Mouse (Mus musculus): ENCODE data around the gene 4930578G10Rik. TPM values are rescaled to one million over a fixed set of nuclear protein-coding genes. Genes with fewer than 3 reads are reported as not detected.
A peak's percentile ranks its signal among the peaks of the same experiment; 100 is the strongest.

The 4930578G10Rik gene
- polyA plus RNA-seq, 1 experiment from 2014 or later: 0.40 TPM

GRCm38 (mm10) chr4:42872746-42873435 is 137.5 kb downstream of the 4930578G10Rik start:
- H3K4me1 ChIP-seq (replicated peaks): no peaks in the 10 kb centered on the region
- no peak overlapping the region for H3K27ac ChIP-seq (ENCODE audit: poor library complexity, severe bottlenecking)
- no peak for ATAC-seq (ENCODE audit: insufficient number of reproducible peaks, low FRiP score)
- 72% methylated on average over 16 of the region's 16 CpGs for WGBS
- H3K36me3 ChIP-seq: no peaks in the 10 kb centered on the region
- H3K9ac ChIP-seq: no peak overlapping the region
- H3K27me3 ChIP-seq (replicated peaks): peaks cover 14% of the 10 kb centered on the region; the same call in 1 of the 2 replicates
- no peaks in the 10 kb centered on the region for H3K9me3 ChIP-seq (replicated peaks)
- H3K4me3 ChIP-seq: no peak overlapping the region
- H3K4me2 ChIP-seq: no peak overlapping the region

GRCm38 (mm10) chr4:42874134-42874533 is 138.8 kb downstream of the 4930578G10Rik start, which contains the start of gene Fam205c:
Fam205c (minus strand) TSS chr4:42874234.
- Histone ChIP-seq H3K27ac (ENCODE audit: poor library complexity, severe bottlenecking) (no peak within 1 kb of the TSS), H3K9ac (no peak within 1 kb of the TSS), H3K36me3 (no peaks in the 10 kb centered on the region), H3K27me3 (replicated peaks) (peaks cover 14% of the 10 kb centered on the region; the same call in 1 of the 2 replicates), H3K9me3 (replicated peaks) (no peaks in the 10 kb centered on the region), H3K4me3 (no peak within 1 kb of the TSS), H3K4me1 (replicated peaks) (no peaks in the 10 kb centered on the region), H3K4me2 (no peak within 1 kb of the TSS)
- ATAC-seq (ENCODE audit: insufficient number of reproducible peaks, low FRiP score): no peak
- 61% methylated on average over 7 of the region's 7 CpGs for WGBS

GRCm38 (mm10) chr4:42876586-42877291 is 141.4 kb downstream of the 4930578G10Rik start:
- Histone ChIP-seq H3K27me3 (replicated peaks) (peaks cover 14% of the 10 kb centered on the region; the same call in 1 of the 2 replicates), H3K4me1 (replicated peaks) (peaks cover 5% of the 10 kb centered on the region; the same call in 1 of the 2 replicates), H3K4me2 (no peak overlapping the region), H3K9ac (no peak overlapping the region), H3K27ac (ENCODE audit: poor library complexity, severe bottlenecking) (no peak overlapping the region), H3K36me3 (no peaks in the 10 kb centered on the region), H3K9me3 (replicated peaks) (no peaks in the 10 kb centered on the region), H3K4me3 (no peak overlapping the region)
- peak; percentile 80 for ATAC-seq (ENCODE audit: insufficient number of reproducible peaks, low FRiP score)
- 29% methylated on average over 5 of the region's 5 CpGs for WGBS

DNA sequence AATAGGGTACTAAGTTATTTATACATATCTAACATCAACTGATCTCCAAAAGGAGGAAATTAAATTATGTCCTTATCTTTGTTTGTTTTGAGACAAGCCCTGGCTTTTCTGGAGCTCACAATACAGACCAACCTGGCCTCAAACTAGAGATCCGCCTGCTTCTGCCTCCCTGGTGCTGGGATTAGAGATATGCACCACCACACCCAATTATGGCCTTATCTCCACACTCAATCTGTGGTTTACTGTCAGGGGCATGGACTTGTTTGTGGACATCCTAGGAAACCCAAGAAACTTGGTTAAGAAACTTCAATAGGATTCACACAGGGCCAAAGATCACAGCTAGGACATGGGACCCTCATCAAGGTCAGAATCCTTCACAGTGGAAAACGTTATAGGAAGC is 142.3 kb downstream of the 4930578G10Rik start:
- Histone ChIP-seq H3K4me2 (no peak overlapping the region), H3K9ac (no peak overlapping the region), H3K27me3 (replicated peaks) (peaks cover 14% of the 10 kb centered on the region; the same call in 1 of the 2 replicates), H3K27ac (ENCODE audit: poor library complexity, severe bottlenecking) (no peak overlapping the region), H3K4me3 (no peak overlapping the region), H3K36me3 (no peaks in the 10 kb centered on the region), H3K4me1 (replicated peaks) (peaks cover 5% of the 10 kb centered on the region; the same call in 1 of the 2 replicates), H3K9me3 (replicated peaks) (no peaks in the 10 kb centered on the region)
- no peak for ATAC-seq (ENCODE audit: insufficient number of reproducible peaks, low FRiP score)
- WGBS: 60% methylated on average over 2 of the region's 2 CpGs

- Histone ChIP-seq H3K27me3 (replicated peaks) (peaks cover 3% of the 10 kb centered on the region; the same call in 1 of the 2 replicates), H3K9ac (0 out of 2 replicates have a peak overlapping the region, but pooled peaks have one; percentile 12), H3K27ac (ENCODE audit: poor library complexity, severe bottlenecking) (peak overlapping the region; percentile 26; the same call in 1 of the 2 replicates), H3K36me3 (no peaks in the 10 kb centered on the region), H3K4me3 (no peak overlapping the region), H3K9me3 (replicated peaks) (no peaks in the 10 kb centered on the region), H3K4me1 (replicated peaks) (peaks cover 5% of the 10 kb centered on the region; the same call in 1 of the 2 replicates), H3K4me2 (no peak overlapping the region)
- peak; percentile 90 for ATAC-seq (ENCODE audit: insufficient number of reproducible peaks, low FRiP score)
- 48% methylated on average over 16 of the region's 16 CpGs for WGBS
Measured at GRCm38 (mm10) chr4:42879829-42880676, 144.7 kb downstream of the 4930578G10Rik start.

GRCm38 (mm10) chr4:42880677-42880948 is 145.3 kb downstream of the 4930578G10Rik start:
- Histone ChIP-seq H3K36me3 (no peaks in the 10 kb centered on the region), H3K4me1 (replicated peaks) (peaks cover 5% of the 10 kb centered on the region; the same call in 1 of the 2 replicates), H3K27ac (ENCODE audit: poor library complexity, severe bottlenecking) (peak overlapping the region; percentile 26; the same call in 1 of the 2 replicates), H3K27me3 (replicated peaks) (peaks cover 3% of the 10 kb centered on the region; the same call in 1 of the 2 replicates), H3K9me3 (replicated peaks) (no peaks in the 10 kb centered on the region), H3K9ac (no peak overlapping the region), H3K4me3 (no peak overlapping the region), H3K4me2 (no peak overlapping the region)
- WGBS: 45% methylated on average over 1 of the region's 1 CpGs
- ATAC-seq (ENCODE audit: insufficient number of reproducible peaks, low FRiP score): no peak

DNA sequence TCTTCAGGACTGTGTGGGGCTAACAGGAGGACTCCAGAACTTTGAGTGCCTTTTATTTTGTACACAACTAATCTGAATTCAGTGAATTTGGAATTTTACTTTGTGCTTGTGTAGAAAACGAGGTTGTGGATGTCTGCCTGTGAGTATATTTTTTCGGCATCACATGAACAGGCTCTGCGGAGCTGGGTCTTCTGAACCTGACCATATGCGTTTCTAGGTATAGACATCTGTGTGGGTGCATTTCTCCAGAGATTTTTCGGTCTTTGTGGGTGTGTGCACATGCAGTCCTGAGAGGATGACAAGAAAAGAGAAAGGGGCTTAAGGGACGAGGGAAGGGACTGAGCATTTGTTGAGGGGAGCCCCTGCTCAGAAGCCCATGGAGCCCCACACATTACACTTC is 151.6 kb downstream of the 4930578G10Rik start:
- H3K36me3 ChIP-seq: no peaks in the 10 kb centered on the region
- H3K4me2 ChIP-seq: no peak overlapping the region
- H3K27me3 ChIP-seq (replicated peaks): no peaks in the 10 kb centered on the region
- H3K9me3 ChIP-seq (replicated peaks): no peaks in the 10 kb centered on the region
- 87% methylated on average over 6 of the region's 6 CpGs for WGBS
- H3K4me3 ChIP-seq: no peak overlapping the region
- no peak overlapping the region for H3K9ac ChIP-seq
- H3K27ac ChIP-seq (ENCODE audit: poor library complexity, severe bottlenecking): no peak overlapping the region
- H3K4me1 ChIP-seq (replicated peaks): no peaks in the 10 kb centered on the region
- ATAC-seq (ENCODE audit: insufficient number of reproducible peaks, low FRiP score): no peak

GRCm38 (mm10) chr4:42888806-42889205 is 153.5 kb downstream of the 4930578G10Rik start:
- Histone ChIP-seq H3K27ac (ENCODE audit: poor library complexity, severe bottlenecking) (no peak overlapping the region), H3K9ac (no peak overlapping the region), H3K27me3 (replicated peaks) (no peaks in the 10 kb centered on the region), H3K4me3 (no peak overlapping the region), H3K4me2 (no peak overlapping the region), H3K9me3 (replicated peaks) (no peaks in the 10 kb centered on the region), H3K4me1 (replicated peaks) (no peaks in the 10 kb centered on the region), H3K36me3 (no peaks in the 10 kb centered on the region)
- WGBS: 91% methylated on average over 6 of the region's 6 CpGs
- no peak for ATAC-seq (ENCODE audit: insufficient number of reproducible peaks, low FRiP score)

DNA sequence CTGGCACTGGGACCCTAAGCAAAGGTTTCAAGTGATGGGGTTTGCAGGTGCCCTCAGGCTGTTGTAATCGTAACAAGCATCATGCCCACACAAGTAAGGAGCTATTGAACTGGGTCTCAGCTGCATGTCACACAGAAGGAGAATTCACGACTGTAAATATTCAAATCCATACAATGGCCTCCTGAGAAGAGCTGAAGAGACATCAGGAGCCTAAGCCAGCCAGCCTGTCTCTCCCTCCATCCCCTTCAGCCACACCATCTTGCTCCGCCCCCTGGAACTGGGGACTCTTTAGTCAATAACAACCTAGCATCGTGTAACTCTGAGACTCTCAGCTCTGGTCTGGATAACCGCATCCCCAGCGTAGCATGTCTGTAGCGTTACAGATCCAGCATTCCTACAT is 155.8 kb downstream of the 4930578G10Rik start:
- H3K4me3 ChIP-seq: no peak overlapping the region
- no peak overlapping the region for H3K4me2 ChIP-seq
- H3K4me1 ChIP-seq (replicated peaks): no peaks in the 10 kb centered on the region
- no peaks in the 10 kb centered on the region for H3K36me3 ChIP-seq
- H3K27ac ChIP-seq (ENCODE audit: poor library complexity, severe bottlenecking): no peak overlapping the region
- no peaks in the 10 kb centered on the region for H3K27me3 ChIP-seq (replicated peaks)
- no peak overlapping the region for H3K9ac ChIP-seq
- WGBS: 69% methylated on average over 7 of the region's 7 CpGs
- ATAC-seq (ENCODE audit: insufficient number of reproducible peaks, low FRiP score): no peak
- no peaks in the 10 kb centered on the region for H3K9me3 ChIP-seq (replicated peaks)

DNA sequence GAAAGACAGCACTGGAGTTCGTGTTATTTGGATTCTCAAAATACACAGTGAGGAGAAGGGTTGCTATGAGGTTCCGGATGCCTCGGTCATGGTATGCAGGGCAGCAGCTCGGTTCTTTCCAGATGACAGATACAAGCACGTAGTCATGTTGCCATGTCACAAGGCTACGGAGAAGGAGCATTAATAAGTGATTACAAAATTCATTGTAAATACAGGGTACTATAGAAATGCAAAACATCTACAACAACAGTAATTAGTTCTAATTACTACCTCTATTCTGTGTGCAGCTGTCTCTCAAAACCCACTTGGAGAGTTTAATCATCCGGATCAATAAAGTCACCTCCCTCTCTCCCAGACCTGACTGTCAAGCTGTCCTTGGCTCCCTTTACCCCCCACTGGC is 159.8 kb downstream of the 4930578G10Rik start:
- no peak for ATAC-seq (ENCODE audit: insufficient number of reproducible peaks, low FRiP score)
- WGBS: 78% methylated on average over 7 of the region's 7 CpGs

More for the DNA sequence above, 159.8 kb downstream of the 4930578G10Rik start:
- H3K27me3 ChIP-seq (replicated peaks): no peaks in the 10 kb centered on the region
- no peak overlapping the region for H3K4me2 ChIP-seq
- H3K27ac ChIP-seq (ENCODE audit: poor library complexity, severe bottlenecking): no peak overlapping the region
- H3K9ac ChIP-seq: no peak overlapping the region
- no peaks in the 10 kb centered on the region for H3K4me1 ChIP-seq (replicated peaks)
- H3K36me3 ChIP-seq: no peaks in the 10 kb centered on the region
- no peaks in the 10 kb centered on the region for H3K9me3 ChIP-seq (replicated peaks)
- no peak overlapping the region for H3K4me3 ChIP-seq
